Mouse (Mus musculus) Patski (cell line): ENCODE measurements around the gene Fam118b. TPM values are rescaled to one million over a fixed set of nuclear protein-coding genes. Genes with fewer than 3 reads are reported as not detected.
A peak's percentile ranks its signal among the peaks of the same experiment; 100 is the strongest.

ENCODE experiments used
- ATAC-seq: fragments of 100-300 bp; one replicate; pipeline ENCODE4 v1.8.0; 2021
- CTCF ChIA-PET: fragments of 350-600 bp; sonication (Branson Sonifier 250); formaldehyde crosslinking; loops from one replicate; lab custom pipeline; 2022; ENCODE audit warnings: inconsistent platforms; lab: Charles Lee
- POLR2A ChIA-PET: fragments of 350-600 bp; sonication (Branson Sonifier 250); formaldehyde crosslinking; loops from one replicate; lab custom pipeline; 2022; ENCODE audit warnings: antibody characterized with exemption, inconsistent platforms; lab: Charles Lee
- DNase-seq: peaks from one replicate; pipeline ENCODE4 v3.0.0-alpha.2; 2011; ENCODE audit warnings: low read depth, low spot score
- H3K27me3 ChIP-seq: fragments of 371-371 bp; one replicate; pipeline ENCODE4 v1.5.1; 2021
- CTCF ChIP-seq: fragments of 100-300 bp; IDR thresholded peaks from one replicate; pipeline ENCODE4 v1.5.1; 2021
- in situ Hi-C: fragments of 300-500 bp; cut with MboI; formaldehyde crosslinking; loops from 3 replicates; pipeline ENCODE4 v1.11.1; 2018; ENCODE audit warnings: low pct_unique_long_range_greater_than_20kb, mixed read lengths
- polyA plus RNA-seq: library from polyadenylated mRNA; unstranded; gene quantifications from one replicate; pipeline ENCODE4 v1.2.3, GENCODE M21; 2021

Fam118b gene
- polyA plus RNA-seq, 1 experiment from 2014 or later: 30.5 TPM

- DNase-seq (no peak), ATAC-seq (no peak)
- ChIA-PET CTCF (no interaction called here), POLR2A (interaction anchor here (0.6 kb wide), 1 partner anchor 251 kb away, joined by 3 read pairs; no protein-coding TSS in a partner anchor)
- TF ChIP-seq CTCF: no peak
- H3K27me3 ChIP-seq: no peaks in the 10 kb centered on the region
- in situ Hi-C loops: no loop called here
These were observed 23.3 kb upstream of the Fam118b start for GRCm38 (mm10) chr9:35290916-35291315.

- in situ Hi-C loops: no loop called here
- TF ChIP-seq CTCF: no peak
- ChIA-PET CTCF (no interaction called here), POLR2A (interaction anchor here (0.6 kb wide), 1 partner anchor 251 kb away, joined by 3 read pairs; no protein-coding TSS in a partner anchor)
- no peak for ATAC-seq
- H3K27me3 ChIP-seq: no peaks in the 10 kb centered on the region
- DNase-seq: no peak
These were observed 22.8 kb upstream of the Fam118b start for GRCm38 (mm10) chr9:35290417-35290816.

GRCm38 (mm10) chr9:35289992-35290391 is 22.4 kb upstream of the Fam118b start:
- POLR2A ChIA-PET: no interaction called here
- no peak for TF ChIP-seq CTCF
- CTCF ChIA-PET: no interaction called here
- H3K27me3 ChIP-seq: no peaks in the 10 kb centered on the region
- in situ Hi-C loops: no loop called here
- DNase-seq (no peak), ATAC-seq (no peak)

GRCm38 (mm10) chr9:35286351-35286750 is 18.7 kb upstream of the Fam118b start:
- ChIA-PET POLR2A (interaction anchor here (0.6 to 1.0 kb wide), 2 partner anchors 21 to 239 kb away, joined by 3 to 4 read pairs; no protein-coding TSS in a partner anchor), CTCF (interaction anchor here (1.1 to 6.6 kb wide), 6 partner anchors 14 to 255 kb away, joined by 3 to 54 read pairs (median 4); no protein-coding TSS in a partner anchor)
- in situ Hi-C loops: no loop called here
- H3K27me3 ChIP-seq: no peaks in the 10 kb centered on the region
- ATAC-seq: no peak
- no peak for DNase-seq
- TF ChIP-seq CTCF: no peak

GRCm38 (mm10) chr9:35284351-35284750 is 16.7 kb upstream of the Fam118b start:
- H3K27me3 ChIP-seq: no peaks in the 10 kb centered on the region
- no peak for TF ChIP-seq CTCF
- DNase-seq (no peak), ATAC-seq (no peak)
- ChIA-PET POLR2A (no interaction called here), CTCF (interaction anchor here (1.0 to 6.6 kb wide), 7 partner anchors 23 to 257 kb away, joined by 3 to 54 read pairs (median 5); no protein-coding TSS in a partner anchor)
- in situ Hi-C loops: loop anchor here (5.0 kb wide), 2 partner anchors 143 to 248 kb away; no protein-coding TSS in a partner anchor

- no peak for TF ChIP-seq CTCF
- ChIA-PET POLR2A (no interaction called here), CTCF (interaction anchor here (1.2 to 6.6 kb wide), 8 partner anchors 9 to 258 kb away, joined by 3 to 54 read pairs (median 7); no protein-coding TSS in a partner anchor)
- no peaks in the 10 kb centered on the region for H3K27me3 ChIP-seq
- DNase-seq: no peak
- ATAC-seq: no peak
- in situ Hi-C loops: loop anchor here (5.0 kb wide), 2 partner anchors 144 to 249 kb away; no protein-coding TSS in a partner anchor
These were observed 15.9 kb upstream of the Fam118b start for GRCm38 (mm10) chr9:35283415-35284069.

GRCm38 (mm10) chr9:35282851-35283200 is 15.2 kb upstream of the Fam118b start:
- no peaks in the 10 kb centered on the region for H3K27me3 ChIP-seq
- DNase-seq (no peak), ATAC-seq (no peak)
- CTCF ChIA-PET: interaction anchor here (0.9 to 6.6 kb wide), 12 partner anchors 10 to 287 kb away, joined by 3 to 54 read pairs (median 5); partner anchors contain the start of genes Hyls1 and Pate2
- TF ChIP-seq CTCF: no peak
- POLR2A ChIA-PET: interaction anchor here (0.6 kb wide), 1 partner anchor 28 kb away, joined by 4 read pairs; no protein-coding TSS in a partner anchor
- in situ Hi-C loops: loop anchor here (5.0 kb wide), 2 partner anchors 144 to 249 kb away; no protein-coding TSS in a partner anchor

- peak; percentile 69 for TF ChIP-seq CTCF
- in situ Hi-C loops: loop anchor here (5.0 kb wide), 2 partner anchors 145 to 250 kb away; no protein-coding TSS in a partner anchor
These were observed 14.6 kb upstream of the Fam118b start for GRCm38 (mm10) chr9:35282006-35282850.

GRCm38 (mm10) chr9:35278451-35278850 is 10.8 kb upstream of the Fam118b start:
- TF ChIP-seq CTCF: no peak
- in situ Hi-C loops: no loop called here
- no peaks in the 10 kb centered on the region for H3K27me3 ChIP-seq
- ATAC-seq (no peak), DNase-seq (no peak)
- POLR2A ChIA-PET: no interaction called here
- CTCF ChIA-PET: interaction anchor here (1.0 to 2.7 kb wide), 5 partner anchors 245 to 262 kb away, joined by 3 to 8 read pairs (median 4); no protein-coding TSS in a partner anchor

More at GRCm38 (mm10) chr9:35282006-35282850, 14.6 kb upstream of the Fam118b start:
- CTCF ChIA-PET: interaction anchor here (0.7 to 6.6 kb wide), 14 partner anchors 10 to 287 kb away, joined by 3 to 54 read pairs (median 5); partner anchors contain the start of genes Hyls1 and Pate2
- no peak for DNase-seq
- POLR2A ChIA-PET: interaction anchor here (0.6 kb wide), 2 partner anchors 27 to 134 kb away, joined by 3 to 4 read pairs; no protein-coding TSS in a partner anchor
- ATAC-seq: peak; percentile 47
- H3K27me3 ChIP-seq: no peaks in the 10 kb centered on the region
